Mouse (Mus musculus): ENCODE results near the gene Ifitm7.

DNA sequence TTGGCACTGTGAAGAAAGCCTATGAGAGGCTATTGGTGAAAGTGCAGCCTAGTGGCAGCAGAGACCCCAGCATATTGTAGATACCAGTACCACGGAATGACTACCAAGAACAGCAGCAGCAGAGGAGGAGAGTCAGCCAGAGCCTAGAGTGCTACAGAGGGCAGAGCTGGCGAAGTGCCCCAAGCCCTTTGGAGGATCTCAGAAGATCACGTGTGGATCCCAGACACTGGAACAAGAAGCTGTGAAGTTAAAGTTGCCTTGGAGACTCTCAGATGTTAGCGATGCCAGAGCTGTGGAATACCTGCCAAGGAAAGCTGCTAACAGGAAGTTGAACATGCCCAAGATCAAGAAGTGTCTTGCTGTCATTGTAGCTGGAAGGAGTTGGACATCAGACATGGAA lies 18.6 kb upstream of the Ifitm7 start:
- TF ChIP-seq CTCF (IDR thresholded peaks at IDR 0.05; ENCODE audit: borderline replicate concordance, control insufficient read depth, extremely low read depth, insufficient read depth, low read length, poor library complexity) (no peak), POLR2A (IDR thresholded peaks at IDR 0.05; ENCODE audit: control insufficient read depth, extremely low read depth, insufficient read depth, low read length, poor library complexity) (no peak)

Data from thymus, adult 2 months (tissue).